9 mouse cellular contexts compared by ENCODE assay signal in the genomic region with DNA sequence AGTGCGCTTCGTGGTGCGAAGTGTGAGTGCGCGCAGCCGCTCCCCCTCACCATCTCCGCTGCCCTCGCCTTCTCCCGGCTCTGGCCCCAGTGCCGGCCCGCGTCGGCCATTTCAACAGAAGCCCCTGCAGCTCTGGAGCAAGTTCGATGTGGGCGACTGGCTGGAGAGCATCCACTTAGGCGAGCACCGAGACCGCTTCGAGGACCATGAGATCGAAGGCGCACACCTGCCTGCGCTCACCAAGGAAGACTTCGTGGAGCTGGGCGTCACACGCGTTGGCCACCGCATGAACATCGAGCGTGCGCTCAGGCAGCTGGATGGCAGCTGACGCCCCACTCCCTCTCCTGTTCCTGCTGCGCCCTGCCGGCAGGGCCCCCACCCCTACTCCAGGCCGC. TPM values are rescaled to one million over a fixed set of nuclear protein-coding genes. Genes with fewer than 3 reads are reported as not detected.
DNase-seq lines count a peak whose midpoint lies in the region; ATAC-seq and TF ChIP-seq lines count a peak whose summit lies in the region.
"Had no signal": no experiment of that assay in that cellular context is flagged by ENCODE, and none has a peak within 500 bp of the region (broad histone marks: within the 10 kb centered on the region; RNA-seq: fewer than 3 reads in every experiment).

No protein-coding gene starts in this region.

- H3K9ac ChIP-seq in intestine, embryonic 14.5 days (ENCODE audit: low read length), result no peak overlapping the region
- H3K9ac ChIP-seq in intestine, postnatal 0 days (ENCODE audit: low read depth, low read length), result no peak overlapping the region
- H3K9ac ChIP-seq in hindbrain, embryonic 12.5 days, result no peak overlapping the region
- H3K9ac ChIP-seq in midbrain, postnatal 0 days (replicated peaks; ENCODE audit: low read length, poor library complexity, severe bottlenecking), result 0 out of 2 replicates have a peak overlapping the region, but pooled peaks have one; percentile 24

- no peaks in the 10 kb centered on the region for H3K36me3 ChIP-seq in intestine, embryonic 14.5 days (ENCODE audit: control insufficient read depth, insufficient read depth, low read length)
- no peaks in the 10 kb centered on the region; the same call in 1 of the 2 replicates for H3K36me3 ChIP-seq in intestine, postnatal 0 days (ENCODE audit: control insufficient read depth, insufficient read depth)
- no peaks in the 10 kb centered on the region for H3K36me3 ChIP-seq in hindbrain, embryonic 12.5 days
- H3K36me3 ChIP-seq in midbrain, postnatal 0 days (ENCODE audit: insufficient read depth, low read length), result peaks cover 15% of the 10 kb centered on the region

- peaks cover 17% of the 10 kb centered on the region; the same call in 1 of the 2 replicates for H3K4me1 ChIP-seq in intestine, embryonic 14.5 days (replicated peaks; ENCODE audit: control insufficient read depth, insufficient read depth, low read length)
- H3K4me1 ChIP-seq in intestine, postnatal 0 days (replicated peaks; ENCODE audit: control insufficient read depth, insufficient read depth, low read length), result no peaks in the 10 kb centered on the region
- peaks cover 23% of the 10 kb centered on the region for H3K4me1 ChIP-seq in hindbrain, embryonic 12.5 days
- H3K4me1 ChIP-seq in midbrain, postnatal 0 days (ENCODE audit: insufficient read depth, low read length), result no peaks in the 10 kb centered on the region

- peak overlapping the region; percentile 47 for H3K4me2 ChIP-seq in intestine, embryonic 14.5 days (ENCODE audit: low read length)
- no peak overlapping the region for H3K4me2 ChIP-seq in intestine, postnatal 0 days (replicated peaks; ENCODE audit: low read depth)
- H3K4me2 ChIP-seq in hindbrain, embryonic 12.5 days (replicated peaks), result peak overlapping the region; percentile 49
- peak overlapping the region; percentile 4; the same call in 1 of the 2 replicates for H3K4me2 ChIP-seq in midbrain, postnatal 0 days (ENCODE audit: low read depth, low read length, poor library complexity, severe bottlenecking)

- no peak for ATAC-seq in intestine, embryonic 14.5 days (replicated peaks; ENCODE audit: low FRiP score, low TSS enrichment, low read depth)
- no peak for ATAC-seq in intestine, postnatal 0 days
- ATAC-seq in hindbrain, embryonic 12.5 days (ENCODE audit: low FRiP score), result no peak
- 0 out of 2 replicates have a peak, but pooled peaks have one; percentile 22 for ATAC-seq in midbrain, postnatal 0 days (ENCODE audit: low FRiP score)

- H3K27ac ChIP-seq in intestine, embryonic 14.5 days (ENCODE audit: low read depth), result no peak overlapping the region
- H3K27ac ChIP-seq in intestine, postnatal 0 days (ENCODE audit: low read depth, low read length), result no peak overlapping the region
- H3K27ac ChIP-seq in hindbrain, embryonic 12.5 days, result no peak overlapping the region
- H3K27ac ChIP-seq in midbrain, postnatal 0 days (ENCODE audit: low read depth, low read length), result no peak overlapping the region

- H3K27me3 ChIP-seq in intestine, embryonic 14.5 days (replicated peaks; ENCODE audit: control insufficient read depth, insufficient read depth, low read length), result peaks cover 36% of the 10 kb centered on the region
- H3K27me3 ChIP-seq in intestine, postnatal 0 days (replicated peaks; ENCODE audit: control insufficient read depth, insufficient read depth, low read length), result peaks cover 21% of the 10 kb centered on the region
- H3K27me3 ChIP-seq in hindbrain, embryonic 12.5 days, result peaks cover 50% of the 10 kb centered on the region
- no peaks in the 10 kb centered on the region for H3K27me3 ChIP-seq in midbrain, postnatal 0 days (ENCODE audit: insufficient read depth, low read length)

- no peak for TF ChIP-seq CTCF in intestine, postnatal 0 days (IDR thresholded peaks at IDR 0.05; ENCODE audit: low read depth)
- TF ChIP-seq CTCF in midbrain, postnatal 0 days (IDR thresholded peaks at IDR 0.05), result no peak

- no peaks in the 10 kb centered on the region for H3K9me3 ChIP-seq in intestine, embryonic 14.5 days (ENCODE audit: control insufficient read depth, low read length)
- H3K9me3 ChIP-seq in intestine, postnatal 0 days (ENCODE audit: control insufficient read depth), result no peaks in the 10 kb centered on the region
- no peaks in the 10 kb centered on the region for H3K9me3 ChIP-seq in hindbrain, embryonic 12.5 days (replicated peaks)
- H3K9me3 ChIP-seq in midbrain, postnatal 0 days (ENCODE audit: low read length), result no peaks in the 10 kb centered on the region

- 3% methylated on average over 34 of the region's 34 CpGs for WGBS in intestine, embryonic 14.5 days
- 16% methylated on average over 34 of the region's 34 CpGs for WGBS in intestine, postnatal 0 days
- WGBS in hindbrain, embryonic 12.5 days, result 5% methylated on average over 34 of the region's 34 CpGs
- whole genome bisulfite sequencing in midbrain, postnatal 0 days, result 24% methylated on average over 30 of the region's 34 CpGs

- peak overlapping the region; percentile 21 for H3K4me3 ChIP-seq in intestine, embryonic 14.5 days (ENCODE audit: low read depth, low read length)
- no peak overlapping the region for H3K4me3 ChIP-seq in intestine, postnatal 0 days (ENCODE audit: low read depth, low read length)
- H3K4me3 ChIP-seq in hindbrain, embryonic 12.5 days, result peak overlapping the region; percentile 26
- no peak overlapping the region for H3K4me3 ChIP-seq in midbrain, postnatal 0 days (ENCODE audit: low read depth, low read length)

- DNase-seq in intestine, embryonic 14.5 days (ENCODE audit: low spot score), result peak; percentile 63
- DNase-seq in embryo, embryonic 11 days, result peak; percentile 29
- no peak for DNase-seq in midbrain, postnatal 0 days (ENCODE audit: low spot score)
- DNase-seq in left cerebral cortex, adult 11 months (ENCODE audit: low spot score), result no peak
- DNase-seq in Muller cell, postnatal 12 days (ENCODE audit: inconsistent ontology term), result no peak
- no peak for DNase-seq in layer of hippocampus, adult 9-10 months (ENCODE audit: low spot score)

RNA-seq across cellular contexts. Expression of a gene that starts 10.1 kb away (rescaled TPM):
- polyA plus RNA-seq in intestine, embryonic 14.5 days (2014; fragmentation: Nextera tagmentation; extraction: Ambion mirVana), result 0.43 TPM in 1 of 2 replicates, not detected in the other
- polyA plus RNA-seq in intestine, postnatal 0 days (2015; fragmentation: Nextera tagmentation; extraction: Ambion mirVana), result 0.10 and 0.14 TPM in 2 replicates
- 1.2 and 1.3 TPM in 2 replicates for polyA plus RNA-seq in hindbrain, embryonic 12.5 days (2016; fragmentation: Nextera tagmentation; extraction: Ambion mirVana)
- total RNA-seq in midbrain, postnatal 0 days (2014; rRNA removed), result 1.7 and 3.5 TPM in 2 replicates
- polyA plus RNA-seq in midbrain, postnatal 0 days (2015; fragmentation: Nextera tagmentation; extraction: Ambion mirVana), result 2.0 and 3.1 TPM in 2 replicates
- total RNA-seq: neutrophil, adult 5-6 weeks had no signal

RNA-seq across cellular contexts. Expression of a gene that starts 33.7 kb away (rescaled TPM):
- 41.3 and 44.9 TPM in 2 replicates for polyA plus RNA-seq in intestine, embryonic 14.5 days (2014; fragmentation: Nextera tagmentation; extraction: Ambion mirVana)
- polyA plus RNA-seq in intestine, postnatal 0 days (2015; fragmentation: Nextera tagmentation; extraction: Ambion mirVana), result 7.1 and 7.6 TPM in 2 replicates
- 61.3 and 71.5 TPM in 2 replicates for polyA plus RNA-seq in hindbrain, embryonic 12.5 days (2016; fragmentation: Nextera tagmentation; extraction: Ambion mirVana)
- total RNA-seq in midbrain, postnatal 0 days (2014; rRNA removed), result 48.2 and 49.7 TPM in 2 replicates
- polyA plus RNA-seq in midbrain, postnatal 0 days (2015; fragmentation: Nextera tagmentation; extraction: Ambion mirVana), result 68.1 and 70.1 TPM in 2 replicates

RNA-seq across cellular contexts. Expression of a gene that starts 58.6 kb away (rescaled TPM):
- polyA plus RNA-seq in intestine, embryonic 14.5 days (2014; fragmentation: Nextera tagmentation; extraction: Ambion mirVana), result 1.9 and 2.1 TPM in 2 replicates
- 0.51 and 0.73 TPM in 2 replicates for polyA plus RNA-seq in intestine, postnatal 0 days (2015; fragmentation: Nextera tagmentation; extraction: Ambion mirVana)
- 7.5 and 8.1 TPM in 2 replicates for polyA plus RNA-seq in hindbrain, embryonic 12.5 days (2016; fragmentation: Nextera tagmentation; extraction: Ambion mirVana)
- 61.5 and 63.2 TPM in 2 replicates for total RNA-seq in midbrain, postnatal 0 days (2014; rRNA removed)
- polyA plus RNA-seq in midbrain, postnatal 0 days (2015; fragmentation: Nextera tagmentation; extraction: Ambion mirVana), result 8.1 and 12.6 TPM in 2 replicates
- total RNA-seq: neutrophil, adult 5-6 weeks had no signal

Comparison
In these comparisons a context has a peak if more than half of its experiments do, and no peak if none do; other contexts are left out.
1. H3K4me3 ChIP-seq: peak in intestine, embryonic 14.5 days (single experiment) and hindbrain, embryonic 12.5 days (single experiment); none in intestine, postnatal 0 days (single experiment) and midbrain, postnatal 0 days (single experiment).
2. DNase-seq: peak in intestine, embryonic 14.5 days (single experiment) and embryo, embryonic 11 days (single experiment); none in midbrain, postnatal 0 days (single experiment), left cerebral cortex, adult 11 months (single experiment), Muller cell, postnatal 12 days (single experiment) and layer of hippocampus, adult 9-10 months (single experiment).